Mouse (Mus musculus): Measurements from ENCODE around the gene Pax3. TPM values are rescaled to one million over a fixed set of nuclear protein-coding genes. Genes with fewer than 3 reads are reported as not detected.

Pax3 gene
- 1.0 and 2.3 TPM in 2 replicates for polyA plus RNA-seq (2012; rRNA removed)

GRCm38 (mm10) chr1:78196751-78197311, at the start of gene Pax3:
Pax3 (minus strand) TSS chr1:78197134.

Other genes with a start within 250 kb of the Pax3 start
- 1.2 and 2.4 TPM in 2 replicates for gene Sgpp2, start 113.2 kb upstream of the Pax3 start, polyA plus RNA-seq (2012; rRNA removed)

Measured in central nervous system, embryonic 18 days (tissue).